Mouse (Mus musculus) ES-Bruce4 (cell line): ENCODE results near the gene Jag2. TPM values are rescaled to one million over a fixed set of nuclear protein-coding genes. Genes with fewer than 3 reads are reported as not detected.

Source experiments
- H3K27ac ChIP-seq: 2 replicates; pipeline ENCODE4 v1.5.1; 2012; ENCODE audit warnings: low read length, inconsistent platforms; ENCODE audit not compliant: insufficient read depth
- H3K27me3 ChIP-seq: 2 replicates; pipeline ENCODE4 v1.6.1; 2012; ENCODE audit warnings: mild to moderate bottlenecking, low read length, inconsistent platforms; ENCODE audit not compliant: control insufficient read depth, poor library complexity, insufficient read depth, severe bottlenecking
- H3K36me3 ChIP-seq: 2 replicates; pipeline ENCODE4 v1.6.1; 2012; ENCODE audit warnings: inconsistent platforms, mild to moderate bottlenecking, low read length, moderate library complexity; ENCODE audit not compliant: control insufficient read depth, poor library complexity, insufficient read depth, severe bottlenecking
- H3K4me1 ChIP-seq: one replicate; pipeline ENCODE4 v1.8.1; 2011; ENCODE audit warnings: low read length; ENCODE audit not compliant: control insufficient read depth, insufficient read depth
- H3K4me3 ChIP-seq: 2 replicates; pipeline ENCODE4 v1.5.1; 2011; ENCODE audit warnings: low read depth, mild to moderate bottlenecking, low read length
- H3K9ac ChIP-seq: 2 replicates; pipeline ENCODE4 v1.6.1; 2012; ENCODE audit warnings: low read depth, mild to moderate bottlenecking, inconsistent platforms; ENCODE audit not compliant: poor library complexity, severe bottlenecking
- H3K9me3 ChIP-seq: replicated peaks from 2 replicates; pipeline ENCODE4 v1.6.1; 2012; ENCODE audit warnings: mild to moderate bottlenecking, low read length, inconsistent platforms; ENCODE audit not compliant: control insufficient read depth, poor library complexity, insufficient read depth, severe bottlenecking
- CTCF ChIP-seq: IDR thresholded peaks from one replicate; pipeline ENCODE4 v1.8.1; 2011; ENCODE audit warnings: low read depth, low read length
- EP300 ChIP-seq: IDR thresholded peaks from 2 replicates; pipeline ENCODE4 v1.6.1; 2011; ENCODE audit warnings: low read depth, low read length; ENCODE audit not compliant: insufficient read depth
- POLR2A ChIP-seq: IDR thresholded peaks from one replicate; pipeline ENCODE4 v1.8.1; 2011; ENCODE audit warnings: low read length; ENCODE audit not compliant: insufficient read depth
- polyA plus RNA-seq: library from polyadenylated mRNA; stranded (reverse); fragments of >200 nt; gene quantifications from 2 replicates; pipeline ENCODE4 v1.2.4, GENCODE M21; 2011; ENCODE audit warnings: low read depth; ENCODE audit not compliant: missing spikeins, insufficient read depth, insufficient read length

Jag2 gene
- polyA plus RNA-seq, 1 experiment = 47.6 TPM

- no peaks in the 10 kb centered on the region for H3K36me3 ChIP-seq
- H3K27ac ChIP-seq = peak overlapping the region; percentile 4; the same call in 1 of the 2 replicates
- no peaks in the 10 kb centered on the region for H3K9me3 ChIP-seq
- peaks cover 2% of the 10 kb centered on the region for H3K4me1 ChIP-seq
- H3K4me3 ChIP-seq = no peak overlapping the region
- no peak overlapping the region for H3K9ac ChIP-seq
- TF ChIP-seq EP300 (no peak), CTCF (peak; percentile 69)
- H3K27me3 ChIP-seq = no peaks in the 10 kb centered on the region
Measured at GRCm38 (mm10) chr12:112947307-112947706, 17.7 kb upstream of the Jag2 start.

- no peak overlapping the region for H3K9ac ChIP-seq
- H3K4me3 ChIP-seq = no peak overlapping the region
- no peaks in the 10 kb centered on the region for H3K36me3 ChIP-seq
- H3K4me1 ChIP-seq = peaks cover 2% of the 10 kb centered on the region
- TF ChIP-seq EP300 (no peak), CTCF (no peak), POLR2A (no peak)
- no peak overlapping the region for H3K27ac ChIP-seq
- no peaks in the 10 kb centered on the region for H3K27me3 ChIP-seq
- no peaks in the 10 kb centered on the region for H3K9me3 ChIP-seq
Measured at GRCm38 (mm10) chr12:112943669-112944068, 14.1 kb upstream of the Jag2 start.

GRCm38 (mm10) chr12:112941776-112942713 is 12.5 kb upstream of the Jag2 start, which contains the start of gene Nudt14:
TSS of gene Nudt14 (minus strand) at chr12:112942124.
- peak; percentile 60 for TF ChIP-seq POLR2A
- TF ChIP-seq EP300 = no peak
- H3K9me3 ChIP-seq = no peaks in the 10 kb centered on the region
- H3K27ac ChIP-seq = no peak within 1 kb of the TSS
- peak within 1 kb of the TSS; percentile 94 for H3K4me3 ChIP-seq
- no peaks in the 10 kb centered on the region for H3K36me3 ChIP-seq
- no peaks in the 10 kb centered on the region for H3K27me3 ChIP-seq
- no peaks in the 10 kb centered on the region for H3K4me1 ChIP-seq
- H3K9ac ChIP-seq = peak within 1 kb of the TSS; percentile 88

GRCm38 (mm10) chr12:112941156-112941775 is 11.7 kb upstream of the Jag2 start:
- no peak for TF ChIP-seq POLR2A
- no peak for TF ChIP-seq EP300
- no peak for TF ChIP-seq CTCF
- no peaks in the 10 kb centered on the region for H3K27me3 ChIP-seq
- H3K9ac ChIP-seq = peak overlapping the region; percentile 88
- no peaks in the 10 kb centered on the region for H3K4me1 ChIP-seq
- peak overlapping the region; percentile 94 for H3K4me3 ChIP-seq
- H3K9me3 ChIP-seq = no peaks in the 10 kb centered on the region
- no peaks in the 10 kb centered on the region for H3K36me3 ChIP-seq
- H3K27ac ChIP-seq = no peak overlapping the region

- TF ChIP-seq POLR2A (no peak), EP300 (no peak), CTCF (no peak)
- H3K4me3 ChIP-seq = no peak overlapping the region
- no peak overlapping the region for H3K9ac ChIP-seq
- no peaks in the 10 kb centered on the region for H3K36me3 ChIP-seq
- no peaks in the 10 kb centered on the region for H3K4me1 ChIP-seq
- H3K9me3 ChIP-seq = no peaks in the 10 kb centered on the region
- no peak overlapping the region for H3K27ac ChIP-seq
- no peaks in the 10 kb centered on the region for H3K27me3 ChIP-seq
Measured at GRCm38 (mm10) chr12:112940710-112941109, 11.1 kb upstream of the Jag2 start.

GRCm38 (mm10) chr12:112940238-112940637 is 10.7 kb upstream of the Jag2 start:
- no peak for TF ChIP-seq POLR2A
- TF ChIP-seq EP300 = no peak
- TF ChIP-seq CTCF = no peak
- Histone ChIP-seq H3K27me3 (no peaks in the 10 kb centered on the region), H3K36me3 (no peaks in the 10 kb centered on the region), H3K27ac (no peak overlapping the region), H3K4me1 (no peaks in the 10 kb centered on the region), H3K9me3 (no peaks in the 10 kb centered on the region), H3K9ac (no peak overlapping the region), H3K4me3 (no peak overlapping the region)
